Mouse (Mus musculus) small intestine, adult 2 months (tissue): ENCODE measurements around the gene Usp2.

ENCODE experiments used
- CTCF ChIP-seq: fragments of 200-500 bp; IDR thresholded peaks from 2 replicates; pipeline ENCODE4 v1.5.1; 2012; ENCODE audit warnings: low read depth, mild to moderate bottlenecking, control low read depth, inconsistent platforms, low read length, moderate library complexity, mixed read lengths; ENCODE audit not compliant: insufficient replicate concordance, insufficient read length; ENCODE audit errors: extremely low read depth
- POLR2A ChIP-seq: fragments of 200-500 bp; IDR thresholded peaks from 2 replicates; pipeline ENCODE4 v1.6.1; 2012; ENCODE audit warnings: low read depth, mild to moderate bottlenecking, control low read depth, inconsistent platforms, low read length, moderate library complexity

DNA sequence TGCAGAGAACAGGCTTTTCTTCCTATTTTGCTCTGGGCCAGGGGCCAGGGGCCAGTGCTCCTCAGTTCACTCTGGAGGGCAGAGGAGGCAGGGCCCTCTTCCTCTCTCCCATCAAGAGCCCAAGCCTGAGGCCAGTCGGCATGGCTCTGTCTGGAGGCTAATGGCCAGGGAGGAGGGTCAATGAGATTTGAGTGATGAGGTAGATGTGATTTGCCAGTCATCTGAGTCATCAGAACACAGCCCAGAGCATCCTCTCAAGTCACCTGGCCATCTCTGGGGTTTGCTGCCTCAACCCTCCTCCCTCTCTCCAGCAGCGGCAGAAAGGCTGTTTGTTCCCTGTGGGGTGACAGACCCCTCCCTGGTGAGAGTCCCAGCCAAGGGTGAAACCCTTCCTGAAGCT lies 66.5 kb downstream of the Usp2 start:
- TF ChIP-seq CTCF (no peak), POLR2A (no peak)
